Mouse (Mus musculus): ENCODE measurements around the gene Pdha1. TPM values are rescaled to one million over a fixed set of nuclear protein-coding genes. Genes with fewer than 3 reads are reported as not detected.
A peak's percentile ranks its signal among the peaks of the same experiment; 100 is the strongest.

The Pdha1 gene
- total and polyA plus RNA-seq, 3 experiments = 240 to 290 (median 274) TPM

DNA sequence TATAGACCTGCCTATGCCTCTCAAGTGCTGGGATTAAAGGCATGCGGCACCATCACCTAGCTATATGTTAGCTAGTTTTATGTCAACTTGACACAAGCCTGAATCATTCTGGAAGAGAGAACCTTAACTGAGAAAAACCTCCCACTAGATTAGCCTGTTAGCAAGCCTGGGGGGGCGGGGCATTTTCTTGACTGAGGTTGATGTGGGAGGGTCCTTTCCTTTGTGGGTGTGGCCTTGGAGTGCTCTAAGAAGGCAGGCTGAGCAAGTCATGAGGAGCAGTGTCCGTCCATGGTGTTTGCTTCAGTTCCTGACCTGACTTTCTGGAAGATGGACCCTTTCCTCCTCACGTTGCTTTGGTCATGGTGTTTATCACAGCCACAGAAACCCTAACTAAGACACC is 8.6 kb upstream of the Pdha1 start:
- Histone ChIP-seq H3K27me3 (ENCODE audit: control insufficient read depth in 1 of 2, insufficient read depth in 2 of 2, low read length in 2 of 2) (no peaks in the 10 kb centered on the region; a peak in 1 of 4 replicates), H3K9ac (ENCODE audit: control insufficient read depth, low read depth, low read length, poor library complexity, severe bottlenecking) (no peak overlapping the region), H3K36me3 (ENCODE audit: control insufficient read depth in 1 of 2, insufficient read depth in 2 of 2, low read length in 2 of 2) (no peaks in the 10 kb centered on the region; a peak in 1 of 4 replicates), H3K27ac (ENCODE audit: control insufficient read depth, low read depth, low read length) (no peak overlapping the region), H3K9me3 (replicated peaks; ENCODE audit: insufficient read depth, low read length) (no peaks in the 10 kb centered on the region), H3K4me1 (ENCODE audit: control insufficient read depth in 1 of 2, insufficient read depth in 2 of 2, low read length in 2 of 2) (no peaks in the 10 kb centered on the region), H3K79me2 (ENCODE audit: control insufficient read depth, insufficient read depth, low read length, poor library complexity) (no peaks in the 10 kb centered on the region), H3K4me3 (ENCODE audit: control insufficient read depth in 1 of 2, insufficient read depth in 1 of 2, low read depth in 2 of 2, low read length in 2 of 2) (no peak overlapping the region)
- TF ChIP-seq USF1 (IDR thresholded peaks at IDR 0.05; ENCODE audit: low read depth, low read length) = no peak
- TF ChIP-seq TAL1 (IDR thresholded peaks at IDR 0.05; ENCODE audit: low read length) = no peak
- no peak for TF ChIP-seq USF2 (IDR thresholded peaks at IDR 0.05; ENCODE audit: borderline replicate concordance in 1 of 2, insufficient read depth in 1 of 2, low read depth in 1 of 2, low read length in 2 of 2)
- no peak for TF ChIP-seq ZKSCAN1 (IDR thresholded peaks at IDR 0.05; ENCODE audit: low read depth, low read length)
- no peak for TF ChIP-seq E2F4 (IDR thresholded peaks at IDR 0.05; ENCODE audit: borderline replicate concordance, low read depth, low read length)
- TF ChIP-seq MAFK (IDR thresholded peaks at IDR 0.05; ENCODE audit: borderline replicate concordance, low read depth, low read length) = no peak
- no peak for TF ChIP-seq RCOR1 (IDR thresholded peaks at IDR 0.05; ENCODE audit: low read depth, low read length)
- TF ChIP-seq MYB (IDR thresholded peaks at IDR 0.05; ENCODE audit: low read depth, low read length) = no peak
- no peak for TF ChIP-seq TCF12 (IDR thresholded peaks at IDR 0.05; ENCODE audit: low read depth, low read length)
- TF ChIP-seq ZC3H11A (IDR thresholded peaks at IDR 0.05; ENCODE audit: low read depth, low read length) = no peak
- TF ChIP-seq MAZ (IDR thresholded peaks at IDR 0.05; ENCODE audit: low read depth, low read length) = no peak
- no peak for TF ChIP-seq EP300 (IDR thresholded peaks at IDR 0.05; ENCODE audit: low read depth in 1 of 2, low read length in 2 of 2)
- no peak for TF ChIP-seq RAD21 (IDR thresholded peaks at IDR 0.05; ENCODE audit: low read depth, low read length)
- TF ChIP-seq SIN3A (IDR thresholded peaks at IDR 0.05; ENCODE audit: low read length) = no peak
- TF ChIP-seq NRF1 (IDR thresholded peaks at IDR 0.05; ENCODE audit: insufficient read depth, low read depth, low read length, poor library complexity, severe bottlenecking) = no peak
- TF ChIP-seq ELF1 (IDR thresholded peaks at IDR 0.05; ENCODE audit: low read depth, low read length) = no peak
- TF ChIP-seq SMC3 (IDR thresholded peaks at IDR 0.05; ENCODE audit: low read depth, low read length) = no peak
- TF ChIP-seq CHD1 (IDR thresholded peaks at IDR 0.05; ENCODE audit: low read depth, low read length) = no peak
- no peak for TF ChIP-seq BHLHE40 (IDR thresholded peaks at IDR 0.05; ENCODE audit: borderline replicate concordance, low read depth, low read length)
- no peak for TF ChIP-seq GATA1 (IDR thresholded peaks at IDR 0.05; ENCODE audit: low read depth, low read length)
- peak; percentile 43 for DNase-seq (ENCODE audit: low read depth, low spot score)
